Mouse (Mus musculus): ENCODE measurements around the gene Ttc30b.
"Not testable (repeated sequence)": the region's sequence is repeated elsewhere in the genome, so short reads cannot be mapped to it uniquely, and the experiment has no call there.

Gene Ttc30b

DNA sequence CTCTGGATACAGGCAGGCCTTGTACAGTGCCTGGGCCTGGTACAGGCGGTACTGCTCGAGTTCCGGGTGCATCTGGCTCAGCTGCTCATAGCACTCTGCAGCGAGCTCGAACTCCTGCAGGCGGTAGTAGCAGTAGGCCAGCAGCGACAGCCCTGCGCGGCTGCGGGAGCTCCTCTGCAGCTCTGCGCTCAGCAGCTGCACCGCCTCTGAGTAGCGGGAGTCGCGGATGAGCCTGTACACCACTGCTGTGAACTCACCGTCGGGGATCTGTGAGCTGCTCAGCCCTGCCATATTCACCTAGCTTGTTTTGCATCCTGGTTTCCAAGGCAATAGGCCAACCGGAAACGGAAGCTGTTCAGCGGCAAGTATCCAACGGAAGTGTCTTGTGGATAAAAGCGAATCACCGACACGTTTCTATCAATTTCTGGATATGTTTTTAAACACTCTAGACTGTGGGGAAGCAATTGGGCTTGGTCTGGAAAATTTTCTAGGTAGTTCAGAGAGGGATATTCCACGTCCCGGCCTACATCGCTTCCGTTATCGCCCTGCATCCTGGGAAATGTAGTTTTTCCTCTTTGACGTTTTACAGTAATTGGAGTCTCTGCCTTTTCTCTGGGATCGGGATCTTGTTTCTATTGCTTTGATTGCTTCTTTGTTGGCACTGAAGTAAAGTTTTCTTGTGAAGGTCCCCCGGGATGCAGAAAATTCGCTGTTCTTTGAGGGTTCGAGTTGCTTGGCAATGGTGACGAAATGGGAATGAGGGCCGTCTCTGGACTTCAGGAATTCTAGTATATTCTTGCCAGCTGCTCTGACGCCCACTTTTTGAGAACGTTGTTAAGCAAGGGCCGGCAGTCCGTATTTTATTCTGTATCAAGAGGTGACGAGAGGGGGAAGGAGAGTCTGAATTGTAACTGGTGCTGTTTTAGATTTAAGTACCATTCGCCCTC lies at the start of gene Ttc30b:
Gene Ttc30b, minus strand, starts transcription at position 469 of the 947 bp plus-strand sequence.
- DNase-seq = peak; percentile 79

DNA sequence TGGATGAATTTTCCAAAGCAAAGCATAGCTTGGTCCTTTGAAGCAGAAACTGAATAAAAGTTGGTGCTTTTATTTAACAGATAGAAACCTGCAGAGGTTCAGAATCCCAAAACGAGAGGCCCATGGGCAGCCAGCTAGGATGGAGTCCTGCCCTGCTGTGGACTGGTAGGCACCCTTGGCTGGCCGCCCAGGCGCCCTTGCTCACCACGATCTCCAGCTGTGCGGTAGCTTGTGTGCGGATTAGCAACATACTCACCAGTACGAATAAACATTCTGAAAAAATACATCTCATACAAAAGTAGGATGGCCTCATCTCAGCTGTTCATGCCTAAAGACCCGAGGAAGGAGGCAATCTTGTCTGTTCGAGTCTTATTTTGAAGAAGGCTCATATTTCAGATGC lies 49.4 kb upstream of the Ttc30b start:
- DNase-seq = no peak

GRCm38 (mm10) chr2:75985124-75985523 lies 46.7 kb upstream of the Ttc30b start:
- peak; percentile 59 for DNase-seq

GRCm38 (mm10) chr2:75983847-75984246 lies 45.5 kb upstream of the Ttc30b start:
- no peak for DNase-seq

- no peak for DNase-seq
Measured at GRCm38 (mm10) chr2:75983091-75983490, 44.7 kb upstream of the Ttc30b start.

- no peak for DNase-seq
Measured at GRCm38 (mm10) chr2:75982626-75983025, 44.2 kb upstream of the Ttc30b start.

- peak; percentile 72 for DNase-seq
Measured at GRCm38 (mm10) chr2:75981440-75982081, 43.2 kb upstream of the Ttc30b start, which contains the start of gene Ttc30a1. Ttc30a1 (minus strand) TSS chr2:75981967.

- DNase-seq = not testable (repeated sequence)
Measured at GRCm38 (mm10) chr2:75980933-75981439, 42.6 kb upstream of the Ttc30b start.

DNA sequence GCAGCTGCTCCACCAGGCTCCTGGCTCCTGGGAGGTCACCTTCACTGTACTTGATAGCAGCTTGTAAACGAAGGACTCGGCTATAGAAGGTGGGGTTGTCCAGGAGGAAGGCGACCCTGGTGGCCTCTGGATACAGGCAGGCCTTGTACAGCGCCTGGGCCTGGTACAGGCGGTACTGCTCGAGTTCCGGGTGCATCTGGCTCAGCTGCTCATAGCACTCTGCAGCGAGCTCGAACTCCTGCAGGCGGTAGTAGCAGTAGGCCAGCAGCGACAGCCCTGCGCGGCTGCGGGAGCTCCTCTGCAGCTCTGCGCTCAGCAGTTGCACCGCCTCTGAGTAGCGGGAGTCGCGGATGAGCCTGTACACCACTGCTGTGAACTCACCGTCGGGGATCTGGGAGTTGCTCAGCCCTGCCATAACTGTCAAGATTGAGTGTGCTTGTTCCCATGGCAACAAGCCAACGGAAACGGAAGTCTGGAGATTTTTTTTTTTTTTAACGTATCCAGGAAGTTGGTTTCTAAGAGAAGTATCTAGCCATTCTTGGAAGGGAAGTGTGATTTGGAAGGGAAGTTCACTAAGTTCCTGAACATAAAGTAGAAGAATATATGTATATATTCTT lies 39.5 kb upstream of the Ttc30b start, which contains the start of gene Ttc30a2:
Gene Ttc30a2, minus strand, starts transcription at position 419 of the 617 bp plus-strand sequence.
- peak; percentile 45 for DNase-seq

DNA sequence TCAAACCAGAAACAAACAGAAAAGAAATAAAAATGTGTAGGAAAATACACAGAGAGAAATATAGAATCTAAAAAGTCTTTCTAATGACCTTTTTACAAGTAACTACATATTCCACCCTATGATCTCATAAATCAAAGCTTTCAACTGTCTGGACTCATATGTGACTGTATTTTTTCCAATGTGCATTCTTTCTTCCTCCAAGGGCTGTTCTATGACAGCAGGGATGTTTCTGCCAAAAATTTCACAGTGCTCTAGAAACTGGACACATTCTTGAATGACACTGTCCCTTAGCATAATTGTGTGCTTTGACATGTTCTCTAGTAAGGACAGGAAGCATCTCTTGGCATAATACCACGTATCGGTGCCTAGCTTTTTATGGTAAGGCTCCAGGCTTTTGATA lies 37.7 kb upstream of the Ttc30b start:
- DNase-seq = not testable (repeated sequence)

- DNase-seq = no peak
Measured at GRCm38 (mm10) chr2:75974131-75974530, 35.7 kb upstream of the Ttc30b start.

DNA sequence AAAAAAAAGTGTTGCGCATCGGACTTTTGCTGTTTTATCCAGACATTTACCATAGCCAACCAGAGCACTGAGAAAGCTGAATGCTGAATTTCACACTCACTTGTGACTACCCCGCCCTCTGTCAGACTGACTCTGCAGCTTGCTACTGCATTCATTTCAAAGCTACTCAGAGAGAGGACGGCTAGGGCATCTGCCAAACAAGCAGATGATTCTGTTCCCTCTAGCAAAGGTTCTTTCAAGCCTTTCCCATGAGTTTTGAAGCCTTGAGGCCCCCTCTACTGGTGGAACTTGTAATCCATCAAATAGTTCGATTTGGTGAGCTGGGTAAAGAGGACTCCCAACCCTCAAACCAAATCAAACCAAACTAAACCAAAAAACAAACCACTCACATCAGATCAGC lies 26.6 kb upstream of the Ttc30b start:
- peak; percentile 73 for DNase-seq

DNA sequence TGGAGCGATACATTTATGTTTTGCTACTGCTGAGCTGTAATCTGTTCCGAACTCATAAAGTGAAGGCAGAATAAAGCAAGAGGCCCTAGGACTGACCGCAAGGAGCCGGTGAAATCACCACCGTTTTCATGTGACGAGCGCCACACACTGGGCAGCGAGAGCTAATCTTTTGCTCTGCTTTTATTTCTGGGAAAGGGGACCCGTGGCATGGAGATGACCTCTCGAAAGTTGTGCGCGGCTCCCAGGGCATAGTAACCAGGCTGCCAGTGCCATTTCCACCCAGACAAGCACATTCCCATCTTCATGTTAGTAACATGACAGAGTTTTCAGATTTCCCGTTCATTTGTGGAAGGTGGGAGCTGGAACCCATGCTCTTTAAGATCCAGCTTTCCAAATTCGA lies 26.1 kb upstream of the Ttc30b start:
- DNase-seq = peak; percentile 74

DNA sequence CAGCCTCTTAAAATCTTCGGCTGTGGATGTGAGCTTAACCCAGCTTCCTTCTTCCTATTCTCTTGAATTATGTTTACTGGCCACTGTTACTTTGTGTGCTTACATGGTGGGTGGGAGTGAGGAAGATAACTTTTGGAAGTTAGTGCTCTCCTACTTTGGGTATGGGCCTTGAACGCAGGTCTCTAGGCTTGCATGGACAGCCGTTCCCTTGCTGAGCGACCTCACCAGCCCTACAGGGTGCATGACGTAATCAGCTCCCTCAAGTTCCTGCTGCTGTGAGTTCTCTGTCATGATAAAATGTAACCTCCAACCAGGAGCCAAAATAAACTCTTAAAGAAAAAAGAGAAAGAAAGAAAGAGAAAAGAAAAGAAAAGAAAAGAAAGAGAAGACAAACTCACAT lies 25.7 kb upstream of the Ttc30b start:
- no peak for DNase-seq

GRCm38 (mm10) chr2:75963211-75963840 lies 24.9 kb upstream of the Ttc30b start:
- DNase-seq = no peak

- DNase-seq = peak; percentile 47
Measured at GRCm38 (mm10) chr2:75960366-75961330, 22.3 kb upstream of the Ttc30b start.

- peak; percentile 14 for DNase-seq
Measured at GRCm38 (mm10) chr2:75959850-75960365, 21.5 kb upstream of the Ttc30b start.

- DNase-seq = no peak
Measured at GRCm38 (mm10) chr2:75959183-75959849, 20.9 kb upstream of the Ttc30b start.

GRCm38 (mm10) chr2:75955709-75956108 lies 17.3 kb upstream of the Ttc30b start:
- DNase-seq = no peak

GRCm38 (mm10) chr2:75953320-75953719 lies 14.9 kb upstream of the Ttc30b start:
- no peak for DNase-seq

DNA sequence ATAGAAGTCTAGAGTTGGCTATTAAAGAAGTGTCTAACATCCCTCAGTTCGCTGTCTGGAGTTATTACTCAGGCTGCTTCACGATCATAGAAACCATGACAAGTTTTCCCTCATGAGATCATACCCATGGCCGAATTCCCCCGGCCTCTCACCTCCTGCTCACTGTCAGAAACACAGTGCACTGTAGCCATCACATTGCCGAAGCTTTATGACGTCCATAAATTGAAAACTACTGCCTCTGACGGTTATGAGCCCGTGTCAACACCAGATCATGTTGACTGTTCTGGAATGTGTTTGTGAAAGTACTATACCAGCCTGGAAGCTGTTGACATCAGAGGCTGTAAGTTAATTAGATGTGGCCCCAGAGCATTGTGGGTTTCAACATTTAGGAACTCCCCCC lies 12.3 kb upstream of the Ttc30b start:
- no peak for DNase-seq

All from lung, postnatal 14 days (tissue).